Mouse (Mus musculus) splenic B cell, adult 2 months (primary cell): ENCODE results near the gene Sgta.

Experiments
- DNase-seq: peaks from one replicate; pipeline ENCODE4 v3.0.0-alpha.2; 2011; ENCODE audit warnings: low read depth, low spot score
- H3K27me3 ChIP-seq: 2 replicates; pipeline ENCODE4 v1.6.1; 2012; ENCODE audit warnings: mild to moderate bottlenecking, low read length, moderate library complexity, mixed read lengths; ENCODE audit not compliant: control insufficient read depth, poor library complexity, insufficient read depth, severe bottlenecking
- H3K36me3 ChIP-seq: 2 replicates; pipeline ENCODE4 v1.6.1; 2012; ENCODE audit warnings: mild to moderate bottlenecking, low read length, moderate library complexity, mixed read lengths; ENCODE audit not compliant: control insufficient read depth, poor library complexity, insufficient read depth, severe bottlenecking

Gene Sgta

DNA sequence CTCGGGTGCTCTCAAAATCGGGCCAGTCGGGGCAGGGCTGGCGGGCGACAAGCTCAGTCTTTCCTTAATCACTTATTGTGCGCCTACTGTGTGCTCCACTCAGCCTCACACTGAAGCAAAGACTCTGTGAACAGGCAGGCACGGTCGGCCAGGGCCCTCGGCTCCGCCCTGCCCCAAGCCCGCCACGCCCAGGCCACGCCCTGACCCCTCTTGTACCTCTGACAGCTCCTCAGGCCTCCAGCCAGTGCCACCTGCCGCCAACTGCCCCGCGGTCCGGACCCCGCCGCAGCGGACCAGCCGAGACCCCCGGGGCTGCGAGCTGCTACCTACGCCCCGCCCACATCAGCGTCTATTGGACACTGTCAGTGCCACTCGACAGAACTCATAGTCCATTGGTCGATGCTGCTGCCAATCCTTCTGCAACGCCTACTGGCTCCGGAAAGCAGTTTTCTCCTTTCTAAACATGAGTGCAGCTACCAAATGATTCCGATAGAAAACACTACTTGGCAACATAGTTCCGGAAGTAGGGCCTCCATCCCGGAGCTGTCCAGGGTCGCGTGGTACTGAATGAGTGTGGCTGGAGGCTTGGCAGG, 22.9 kb downstream of the Sgta start, which contains the start of gene Slc39a3:
Gene Slc39a3 (minus strand): TSS at position 439 of the 593 bp plus-strand sequence.
- H3K27me3 ChIP-seq = no peaks in the 10 kb centered on the region
- H3K36me3 ChIP-seq = no peaks in the 10 kb centered on the region; the same call in none of the 2 replicates
- peak; percentile 99 for DNase-seq

DNA sequence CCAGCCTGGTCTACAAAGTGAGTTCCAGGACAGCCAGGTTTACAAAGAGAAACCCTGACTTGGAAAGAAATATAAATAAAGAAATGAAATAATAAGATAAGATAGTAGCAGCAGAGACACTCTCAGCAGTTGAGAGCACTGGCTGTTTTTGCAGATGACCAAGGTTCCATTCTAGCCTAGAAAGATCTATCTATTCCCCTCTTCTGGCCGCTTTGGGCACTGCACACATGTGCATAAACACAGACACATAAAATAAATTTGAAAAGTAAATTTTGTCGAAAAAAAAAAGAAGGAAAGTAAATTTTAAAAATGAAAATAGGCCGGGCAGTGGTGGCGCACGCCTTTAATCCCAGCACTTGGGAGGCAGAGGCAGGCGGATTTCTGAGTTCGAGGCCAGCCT, 23.7 kb downstream of the Sgta start:
- Histone ChIP-seq H3K36me3 (no peaks in the 10 kb centered on the region; the same call in none of the 2 replicates), H3K27me3 (no peaks in the 10 kb centered on the region)
- peak; percentile 57 for DNase-seq

DNA sequence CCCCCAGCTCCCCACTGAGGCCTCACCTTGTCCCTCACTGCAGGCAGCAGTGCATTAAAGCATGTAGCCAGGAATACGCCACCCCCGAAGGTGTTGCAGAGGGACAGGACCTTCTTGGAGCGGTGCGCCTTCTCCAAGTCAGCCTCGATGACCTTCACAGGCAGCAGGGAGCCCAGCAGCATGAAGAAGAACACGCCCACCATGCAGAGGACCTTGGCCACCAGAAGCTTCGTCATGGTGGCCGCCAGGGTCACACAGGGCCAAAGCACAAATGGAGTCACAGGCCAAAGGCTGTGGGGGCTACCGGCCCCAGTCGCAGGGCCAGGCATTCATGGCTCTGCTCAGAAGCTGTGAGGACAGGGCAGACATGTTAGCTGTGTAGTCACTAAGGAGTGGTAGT, 26.4 kb downstream of the Sgta start:
- no peaks in the 10 kb centered on the region for H3K27me3 ChIP-seq
- DNase-seq = no peak
- no peaks in the 10 kb centered on the region; the same call in none of the 2 replicates for H3K36me3 ChIP-seq

DNA sequence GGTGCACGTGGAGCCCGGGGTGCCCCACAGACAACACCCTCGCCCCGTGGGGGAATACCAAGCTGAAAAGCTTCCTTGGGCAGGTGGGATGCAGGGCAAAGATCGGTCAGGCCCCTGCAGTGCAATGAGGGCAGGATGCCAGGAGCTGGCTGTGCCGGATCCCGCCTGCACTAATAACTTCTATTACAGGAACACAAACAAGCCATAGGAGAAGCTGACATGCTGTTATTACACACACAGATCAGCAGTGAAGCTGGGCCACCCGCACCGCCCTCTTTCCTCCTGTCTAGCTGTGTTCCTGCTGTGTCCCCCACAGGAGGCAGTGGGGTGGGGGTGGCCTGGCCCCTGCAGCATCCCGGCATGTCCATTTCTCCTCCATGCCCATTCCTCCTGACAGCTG, 30.9 kb downstream of the Sgta start:
- Histone ChIP-seq H3K36me3 (no peaks in the 10 kb centered on the region; the same call in none of the 2 replicates), H3K27me3 (no peaks in the 10 kb centered on the region)
- no peak for DNase-seq

DNA sequence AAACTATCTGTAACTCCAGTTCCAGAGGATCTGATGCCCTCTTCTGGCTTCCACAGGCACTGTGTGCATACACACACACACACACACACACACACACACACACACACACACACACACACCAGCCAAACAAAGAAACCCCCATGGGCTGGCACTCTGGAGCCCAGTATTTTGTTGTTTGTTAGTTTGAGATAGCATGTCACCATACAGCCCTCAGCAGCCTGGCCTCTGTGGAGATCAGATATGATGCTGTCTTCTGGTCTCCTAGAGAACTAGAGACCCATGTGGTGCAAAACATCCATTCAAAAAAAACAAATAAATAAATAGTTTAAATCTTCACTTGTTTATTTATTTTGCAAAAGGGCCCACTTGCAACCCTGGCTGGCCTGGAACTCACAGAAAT, 31.8 kb downstream of the Sgta start:
- Histone ChIP-seq H3K27me3 (no peaks in the 10 kb centered on the region), H3K36me3 (no peaks in the 10 kb centered on the region; the same call in 1 of the 2 replicates)
- no peak for DNase-seq

DNA sequence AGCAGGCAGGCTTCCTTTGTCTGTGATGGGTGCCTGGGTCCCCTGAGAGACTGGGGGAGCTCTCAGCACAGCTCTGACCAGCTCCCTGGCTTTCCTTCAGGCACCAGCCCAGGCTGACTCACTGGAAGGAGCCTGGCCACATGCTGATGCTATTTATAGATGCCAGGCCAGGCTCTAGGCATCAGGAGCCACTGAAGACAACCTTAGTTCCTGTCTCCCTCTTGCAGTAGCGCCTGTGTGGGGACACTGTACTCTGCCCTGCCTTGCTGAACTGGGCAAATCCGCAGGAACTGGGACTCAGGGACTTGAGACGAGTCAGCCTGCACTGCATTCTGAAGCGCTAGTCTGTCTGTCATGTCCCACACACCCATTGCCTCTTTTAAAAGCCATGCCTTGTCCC, 32.6 kb downstream of the Sgta start:
- no peak for DNase-seq

DNA sequence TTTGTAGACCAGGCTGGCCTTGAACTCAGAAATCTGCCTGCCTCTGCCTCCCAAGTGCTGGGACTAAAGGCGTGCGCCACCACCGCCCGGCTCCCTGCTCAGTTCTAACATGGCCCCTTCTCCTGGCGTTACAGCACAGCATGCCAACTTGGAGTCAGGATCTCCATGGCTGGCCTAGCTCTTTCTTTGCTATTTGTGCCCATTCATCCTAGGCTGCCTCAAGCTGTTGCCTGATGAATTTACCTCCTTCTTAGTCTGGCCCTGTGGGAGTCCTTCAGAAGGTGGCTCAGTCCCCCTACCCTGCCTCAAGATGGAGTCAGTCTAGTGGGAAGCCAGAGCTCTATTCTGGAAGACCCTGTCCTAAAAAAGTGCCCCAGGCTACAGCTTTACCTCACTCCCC, 33.1 kb downstream of the Sgta start:
- H3K36me3 ChIP-seq = no peaks in the 10 kb centered on the region; the same call in 1 of the 2 replicates
- H3K27me3 ChIP-seq = no peaks in the 10 kb centered on the region
- DNase-seq = no peak

More for the DNA sequence above, 32.6 kb downstream of the Sgta start:
- no peaks in the 10 kb centered on the region; the same call in 1 of the 2 replicates for H3K36me3 ChIP-seq
- no peaks in the 10 kb centered on the region for H3K27me3 ChIP-seq

DNA sequence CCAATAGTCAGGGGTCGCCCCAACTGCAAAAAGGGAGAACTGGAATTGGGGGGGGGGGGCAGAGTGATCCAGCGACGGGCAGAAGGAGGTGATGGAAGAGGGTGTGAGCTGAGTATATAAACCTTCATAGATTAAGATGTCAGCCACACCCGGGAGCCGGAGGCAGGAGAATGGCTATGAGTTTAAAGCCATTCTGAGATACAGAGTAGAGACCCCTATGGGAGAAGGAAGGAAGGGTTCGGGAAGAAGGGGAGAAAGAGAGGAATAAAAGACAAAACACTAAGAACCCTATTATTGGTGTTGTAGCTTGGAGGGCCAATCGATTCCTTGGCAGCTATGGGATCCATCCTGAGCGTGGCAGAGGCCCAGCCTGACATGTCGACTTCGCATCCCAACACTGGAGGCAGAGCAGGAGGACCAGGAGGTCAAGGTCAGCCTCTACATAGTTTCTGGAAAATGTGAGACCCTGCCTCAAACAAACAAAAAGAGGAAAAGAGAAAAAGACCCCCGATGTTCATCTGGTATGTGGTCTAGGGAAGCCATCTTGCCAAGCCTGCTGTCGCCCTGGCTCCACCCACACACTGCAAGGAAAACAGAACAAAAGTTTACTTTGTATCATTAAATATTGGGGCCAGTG, 34.2 kb downstream of the Sgta start, which contains the start of gene Diras1:
Gene Diras1 (minus strand): TSS at position 24 of the 637 bp plus-strand sequence.
- Histone ChIP-seq H3K27me3 (no peaks in the 10 kb centered on the region), H3K36me3 (no peaks in the 10 kb centered on the region; the same call in 1 of the 2 replicates)
- DNase-seq = no peak

DNA sequence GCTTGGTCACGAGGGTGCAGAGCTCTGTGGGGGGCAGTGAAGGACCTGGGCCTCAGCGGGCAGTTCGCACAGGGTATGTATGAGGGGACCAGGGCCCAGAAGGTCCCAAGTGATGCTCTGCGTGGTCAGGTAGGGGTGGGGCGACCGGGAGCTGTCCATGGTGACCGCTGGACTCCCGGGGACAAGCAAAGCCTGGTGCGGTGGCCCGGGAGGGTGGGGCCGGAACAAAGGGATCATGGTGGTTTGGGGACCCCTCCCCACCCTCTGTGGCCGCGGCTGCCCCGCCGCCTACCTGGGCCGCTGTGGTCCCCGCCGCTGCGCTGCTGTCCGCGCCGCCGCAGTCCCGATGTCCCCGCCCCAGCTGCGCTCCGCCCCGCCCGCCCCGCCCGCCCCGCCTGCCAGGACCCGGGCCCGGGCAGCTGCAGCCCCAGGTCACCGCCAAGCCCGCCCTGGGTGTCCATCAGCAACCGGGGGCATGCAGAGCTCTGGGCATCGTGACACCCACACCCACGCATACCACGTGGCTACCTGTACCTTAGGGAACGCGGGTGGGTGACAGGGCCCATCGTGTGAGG, 34.8 kb downstream of the Sgta start:
- no peak for DNase-seq
- Histone ChIP-seq H3K27me3 (no peaks in the 10 kb centered on the region), H3K36me3 (no peaks in the 10 kb centered on the region)

DNA sequence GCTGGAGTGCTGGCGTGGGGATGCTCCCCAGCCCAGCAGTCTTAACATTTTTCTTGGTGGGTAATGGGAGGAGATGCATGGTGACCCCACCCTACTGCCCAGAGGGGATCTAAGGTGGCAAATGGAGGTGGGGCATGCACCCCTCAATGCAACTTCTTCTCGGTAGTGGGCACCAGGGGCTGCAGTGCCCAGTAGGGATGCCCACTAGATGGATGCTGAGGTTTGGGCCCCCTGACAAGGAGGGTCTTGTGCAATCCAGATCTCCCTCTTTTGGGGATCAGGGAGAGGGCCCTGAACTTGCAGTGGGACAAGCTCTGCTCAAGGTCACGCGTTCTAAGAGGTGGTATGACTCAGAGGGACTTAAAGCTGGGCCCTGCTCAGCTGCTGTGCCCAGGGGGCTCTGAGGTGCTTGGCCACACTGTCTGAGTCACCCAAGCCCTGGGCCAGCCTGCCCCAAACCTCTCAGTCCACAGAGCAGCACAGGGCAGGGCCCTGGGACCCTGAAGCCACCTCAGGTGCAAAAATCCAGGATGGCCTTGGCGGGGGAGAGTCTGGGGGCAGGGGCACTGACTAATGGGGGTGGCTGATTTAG, 35.5 kb downstream of the Sgta start:
- Histone ChIP-seq H3K36me3 (no peaks in the 10 kb centered on the region), H3K27me3 (no peaks in the 10 kb centered on the region)
- DNase-seq = no peak

DNA sequence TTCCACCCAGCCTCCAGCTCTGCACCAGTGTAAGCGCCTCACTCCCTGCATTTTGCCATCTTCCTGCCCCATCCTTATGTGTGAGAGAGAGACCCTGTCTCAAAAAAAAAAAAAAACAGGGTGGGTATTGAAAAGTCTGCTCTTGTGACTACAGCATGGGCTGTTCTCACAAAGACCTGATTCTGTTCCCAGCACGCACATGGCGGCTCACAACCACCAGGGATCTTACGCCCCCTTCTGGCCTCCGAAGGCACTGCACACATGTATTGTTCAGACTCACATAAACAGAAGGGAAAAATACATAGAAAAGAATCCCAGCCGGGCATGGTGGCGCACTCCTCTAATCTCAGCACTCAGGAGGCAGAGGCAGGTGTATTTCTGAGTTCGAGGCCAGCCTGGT, 37.2 kb downstream of the Sgta start:
- Histone ChIP-seq H3K36me3 (no peaks in the 10 kb centered on the region), H3K27me3 (no peaks in the 10 kb centered on the region)
- DNase-seq = peak; percentile 35

DNA sequence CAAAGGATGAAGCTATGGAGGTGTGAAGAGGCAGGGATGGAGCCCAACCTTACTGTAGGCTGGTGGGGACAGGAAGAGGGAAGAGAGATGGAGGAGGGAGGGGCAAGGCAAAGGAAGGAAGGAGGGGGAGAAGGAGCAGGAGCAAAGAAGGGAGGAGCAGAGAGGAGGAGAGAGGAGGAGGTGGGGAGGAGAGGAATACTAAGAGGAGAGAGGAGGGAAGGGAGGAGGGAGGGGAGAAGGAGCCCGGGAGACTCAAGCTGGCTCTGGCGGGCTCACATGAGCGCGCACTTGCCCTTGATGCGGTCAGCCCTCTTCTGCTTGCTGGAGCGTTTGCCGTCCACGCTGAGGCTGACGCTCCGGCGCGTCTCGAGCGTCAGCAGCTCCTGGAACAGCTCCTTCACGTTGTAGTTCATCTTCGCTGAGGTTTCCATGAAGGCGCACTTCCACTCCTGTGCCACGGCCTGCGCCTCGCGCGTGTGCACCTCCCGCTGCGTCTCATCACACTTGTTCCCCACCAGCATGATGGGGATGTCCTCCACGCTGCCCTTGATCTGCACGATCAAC, 38.4 kb downstream of the Sgta start:
- no peaks in the 10 kb centered on the region for H3K36me3 ChIP-seq
- DNase-seq = no peak
- H3K27me3 ChIP-seq = no peaks in the 10 kb centered on the region

DNA sequence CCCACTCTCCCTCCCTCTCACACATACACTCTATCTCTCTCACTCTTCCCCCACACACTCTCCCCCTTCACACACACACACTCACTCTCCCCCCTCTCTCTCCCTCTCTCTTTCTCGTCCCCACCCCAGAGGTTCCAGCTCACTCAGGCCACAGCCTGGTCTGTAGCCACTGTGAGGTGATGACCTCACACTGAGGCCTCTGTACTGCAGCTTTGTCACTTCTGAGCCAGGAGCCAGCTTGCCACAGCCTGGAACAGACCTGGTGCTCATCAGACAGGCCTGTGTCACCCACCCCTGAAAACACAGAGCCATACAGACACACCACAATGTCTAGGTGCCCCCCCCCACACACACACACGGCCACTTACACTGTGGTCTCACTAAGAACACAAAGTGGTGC, 39.8 kb downstream of the Sgta start:
- no peak for DNase-seq
- no peaks in the 10 kb centered on the region for H3K36me3 ChIP-seq

DNA sequence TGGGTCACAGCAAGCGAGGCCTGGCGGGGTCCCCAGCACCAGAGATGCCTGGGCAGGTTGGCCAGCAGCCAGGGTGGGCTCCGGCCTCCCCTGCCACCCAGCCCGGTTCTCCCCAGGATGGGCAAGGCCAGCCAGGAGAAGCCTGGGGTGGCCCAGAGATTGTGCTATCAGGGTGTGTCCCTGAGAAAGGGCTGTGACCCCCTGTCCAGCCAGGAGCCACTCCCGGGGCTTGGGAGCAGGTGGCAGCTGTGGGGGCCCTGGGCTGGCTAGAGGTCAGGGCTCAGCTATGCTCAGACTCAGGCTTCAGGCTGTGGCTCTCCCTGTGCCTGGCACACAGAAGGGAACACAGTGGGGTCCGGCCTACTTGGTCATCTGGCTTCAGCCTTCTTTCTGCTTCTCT, 40.3 kb downstream of the Sgta start:
- no peaks in the 10 kb centered on the region for H3K36me3 ChIP-seq
- no peak for DNase-seq
- H3K27me3 ChIP-seq = no peaks in the 10 kb centered on the region

More for the DNA sequence above, 39.8 kb downstream of the Sgta start:
- H3K27me3 ChIP-seq = no peaks in the 10 kb centered on the region

DNA sequence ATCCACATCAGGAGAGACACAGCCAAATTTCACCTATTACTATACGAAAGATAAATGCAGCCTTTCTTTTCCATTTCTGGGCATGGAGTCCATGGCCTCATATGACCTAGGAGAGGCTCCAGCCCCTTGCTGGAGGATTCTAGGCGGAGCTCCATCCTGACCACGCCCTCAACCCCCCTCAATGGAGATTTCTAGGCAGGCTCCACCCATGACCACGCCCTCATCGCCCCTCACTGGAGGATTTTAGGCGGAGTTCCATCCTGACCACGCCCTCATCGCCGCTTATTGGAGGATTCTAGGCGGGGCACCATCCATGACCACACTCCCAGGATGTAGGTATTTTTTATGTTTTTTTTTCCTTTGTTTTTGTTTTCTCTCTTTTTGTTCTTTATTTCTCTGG, 41.7 kb downstream of the Sgta start:
- DNase-seq = peak; percentile 22
- Histone ChIP-seq H3K36me3 (no peaks in the 10 kb centered on the region), H3K27me3 (no peaks in the 10 kb centered on the region)
